Mouse (Mus musculus) heart, embryonic 10.5 days (tissue): ENCODE measurements at regions not wholly inside any gene's neighbourhood (a gene's known extent, or its start where the extent isn't known, plus 50 kb on each side); places are given as distances from the start of the nearest gene placed in this dataset.

Source experiments
- DNase-seq: peaks from one replicate; pipeline ENCODE4 v3.0.0-alpha.2; 2017; ENCODE audit warnings: low spot score
- H3K27ac ChIP-seq: fragments of 300-500 bp; sonication (generic); 2 replicates; pipeline ENCODE4 v1.5.1; 2016; ENCODE audit warnings: mild to moderate bottlenecking
- H3K27me3 ChIP-seq: fragments of 300-500 bp; sonication (generic); 2 replicates; pipeline ENCODE4 v1.6.1; 2016; ENCODE audit warnings: mild to moderate bottlenecking; ENCODE audit not compliant: poor library complexity, insufficient read depth, severe bottlenecking
- H3K36me3 ChIP-seq: fragments of 300-500 bp; sonication (generic); 2 replicates; pipeline ENCODE4 v1.6.1; 2016; ENCODE audit warnings: mild to moderate bottlenecking, moderate library complexity
- H3K4me1 ChIP-seq: fragments of 300-500 bp; sonication (generic); 2 replicates; pipeline ENCODE4 v1.6.1; 2016; ENCODE audit warnings: mild to moderate bottlenecking
- H3K4me3 ChIP-seq: fragments of 300-500 bp; sonication (generic); 2 replicates; pipeline ENCODE4 v1.5.1; 2016; ENCODE audit warnings: mild to moderate bottlenecking, moderate library complexity
- H3K9me3 ChIP-seq: fragments of 300-500 bp; sonication (generic); 2 replicates; pipeline ENCODE4 v1.6.1; 2016; ENCODE audit warnings: mild to moderate bottlenecking, moderate library complexity
- WGBS: fragments of 180-500 bp; shearing (Covaris S2); methylation state at CpG from one replicate; pipeline ENCODE4 v1.1.7; 2016; 5-methylcytosine and 5-hydroxymethylcytosine counted together

GRCm38 (mm10) chr9:61746401-61746800, 167.9 kb downstream of the Rplp1 start:
- no peak for DNase-seq
- Histone ChIP-seq H3K4me3 (no peak overlapping the region), H3K27me3 (0 out of 2 replicates have a peak, but pooled peaks cover 8% of the 10 kb centered on the region), H3K9me3 (no peaks in the 10 kb centered on the region), H3K27ac (no peak overlapping the region), H3K36me3 (no peaks in the 10 kb centered on the region), H3K4me1 (peaks cover 21% of the 10 kb centered on the region; the same call in 1 of the 2 replicates)
- WGBS: 42% methylated on average over 6 of the region's 6 CpGs

GRCm38 (mm10) chr9:61745301-61745801, 169.0 kb downstream of the Rplp1 start:
- no peak for DNase-seq
- 53% methylated on average over 7 of the region's 7 CpGs for WGBS
- Histone ChIP-seq H3K27ac (no peak overlapping the region), H3K27me3 (0 out of 2 replicates have a peak, but pooled peaks cover 9% of the 10 kb centered on the region), H3K9me3 (no peaks in the 10 kb centered on the region), H3K4me3 (no peak overlapping the region), H3K36me3 (no peaks in the 10 kb centered on the region), H3K4me1 (peaks cover 21% of the 10 kb centered on the region; the same call in 1 of the 2 replicates)

GRCm38 (mm10) chr9:61733540-61733939, 180.8 kb downstream of the Rplp1 start:
- DNase-seq: no peak
- WGBS: 49% methylated on average over 2 of the region's 2 CpGs
- H3K36me3 ChIP-seq: no peaks in the 10 kb centered on the region
- H3K4me3 ChIP-seq: no peak overlapping the region
- no peaks in the 10 kb centered on the region for H3K4me1 ChIP-seq
- H3K27me3 ChIP-seq: no peaks in the 10 kb centered on the region; the same call in 1 of the 2 replicates
- no peaks in the 10 kb centered on the region for H3K9me3 ChIP-seq
- H3K27ac ChIP-seq: no peak overlapping the region

- Histone ChIP-seq H3K36me3 (no peaks in the 10 kb centered on the region), H3K4me1 (no peaks in the 10 kb centered on the region), H3K27me3 (peaks cover 5% of the 10 kb centered on the region; the same call in 1 of the 2 replicates), H3K4me3 (no peak overlapping the region), H3K9me3 (no peaks in the 10 kb centered on the region), H3K27ac (no peak overlapping the region)
- DNase-seq: no peak
- WGBS: 61% methylated on average over 4 of the region's 4 CpGs
Observed at GRCm38 (mm10) chr9:61732747-61733146, 181.6 kb downstream of the Rplp1 start.

- H3K27me3 ChIP-seq: peaks cover 5% of the 10 kb centered on the region; the same call in 1 of the 2 replicates
Observed at GRCm38 (mm10) chr9:61728115-61728514, 186.2 kb downstream of the Rplp1 start.

DNA sequence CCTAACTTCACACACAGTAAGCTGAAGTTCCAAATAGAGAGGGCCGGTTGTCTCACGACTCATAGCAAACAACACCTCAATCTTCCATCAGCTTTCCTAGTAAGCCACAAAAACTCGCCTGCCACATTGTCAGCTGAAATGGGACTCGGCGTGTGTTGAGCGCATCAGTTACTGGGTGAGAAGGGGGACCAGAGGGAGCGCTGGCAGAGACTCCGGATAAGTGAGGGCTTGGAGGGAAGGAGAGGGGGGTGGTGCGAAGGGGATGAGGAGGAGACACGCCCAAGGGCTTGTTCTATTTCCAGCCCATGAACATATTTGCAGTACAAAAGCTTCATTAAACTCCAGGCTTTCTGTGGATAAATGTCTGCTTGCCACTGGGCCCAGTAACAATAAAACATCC, 186.7 kb downstream of the Rplp1 start:
- Histone ChIP-seq H3K27me3 (peaks cover 5% of the 10 kb centered on the region; the same call in 1 of the 2 replicates), H3K4me1 (0 out of 2 replicates have a peak, but pooled peaks cover 5% of the 10 kb centered on the region), H3K27ac (no peak overlapping the region), H3K36me3 (no peaks in the 10 kb centered on the region), H3K4me3 (no peak overlapping the region), H3K9me3 (no peaks in the 10 kb centered on the region; the same call in 1 of the 2 replicates)
- no peak for DNase-seq
- WGBS: 42% methylated on average over 10 of the region's 10 CpGs

More at GRCm38 (mm10) chr9:61728115-61728514, 186.2 kb downstream of the Rplp1 start:
- no peak for DNase-seq
- Histone ChIP-seq H3K4me3 (no peak overlapping the region), H3K27ac (no peak overlapping the region), H3K4me1 (0 out of 2 replicates have a peak, but pooled peaks cover 5% of the 10 kb centered on the region), H3K36me3 (no peaks in the 10 kb centered on the region), H3K9me3 (no peaks in the 10 kb centered on the region; the same call in 1 of the 2 replicates)
- 76% methylated on average over 4 of the region's 4 CpGs for whole genome bisulfite sequencing

DNA sequence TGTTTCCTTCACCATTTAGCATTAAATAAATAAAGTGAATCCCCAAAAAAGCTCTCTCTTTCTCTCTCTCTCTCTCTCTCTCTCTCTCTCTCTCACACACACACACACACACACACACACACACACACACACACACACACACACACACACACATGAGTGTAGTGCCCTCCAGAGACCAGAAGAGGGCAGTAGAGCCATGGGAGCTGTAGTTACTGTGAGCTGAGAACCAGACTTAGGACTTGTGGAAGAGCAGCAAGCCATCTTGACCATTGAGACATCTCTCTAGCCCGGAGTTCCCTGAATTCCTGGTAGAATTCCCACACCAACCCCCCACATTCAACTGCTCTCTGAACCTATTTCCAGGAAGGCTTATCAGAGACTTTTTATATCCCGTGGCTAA, 190.3 kb downstream of the Rplp1 start:
- 79% methylated on average over 2 of the region's 2 CpGs for WGBS
- Histone ChIP-seq H3K4me1 (peaks cover 8% of the 10 kb centered on the region; the same call in 1 of the 2 replicates), H3K36me3 (no peaks in the 10 kb centered on the region), H3K27me3 (peaks cover 17% of the 10 kb centered on the region), H3K4me3 (no peak overlapping the region), H3K9me3 (no peaks in the 10 kb centered on the region; the same call in 1 of the 2 replicates), H3K27ac (no peak overlapping the region)
- DNase-seq: no peak

- Histone ChIP-seq H3K36me3 (no peaks in the 10 kb centered on the region), H3K9me3 (no peaks in the 10 kb centered on the region; the same call in 1 of the 2 replicates), H3K4me1 (peaks cover 8% of the 10 kb centered on the region; the same call in 1 of the 2 replicates), H3K27ac (no peak overlapping the region), H3K4me3 (no peak overlapping the region), H3K27me3 (peaks cover 16% of the 10 kb centered on the region)
- 67% methylated on average over 8 of the region's 8 CpGs for WGBS
- DNase-seq: no peak
Observed at GRCm38 (mm10) chr9:61723021-61723581, 191.2 kb downstream of the Rplp1 start.

GRCm38 (mm10) chr9:61721851-61722250, 192.5 kb downstream of the Rplp1 start:
- H3K27ac ChIP-seq: no peak overlapping the region
- H3K27me3 ChIP-seq: peaks cover 19% of the 10 kb centered on the region
- 82% methylated on average over 5 of the region's 5 CpGs for WGBS
- H3K4me1 ChIP-seq: peaks cover 8% of the 10 kb centered on the region; the same call in 1 of the 2 replicates
- no peak for DNase-seq
- H3K9me3 ChIP-seq: no peaks in the 10 kb centered on the region; the same call in 1 of the 2 replicates
- H3K4me3 ChIP-seq: no peak overlapping the region
- no peaks in the 10 kb centered on the region for H3K36me3 ChIP-seq

- Histone ChIP-seq H3K9me3 (no peaks in the 10 kb centered on the region; the same call in 1 of the 2 replicates), H3K27me3 (peaks cover 26% of the 10 kb centered on the region), H3K36me3 (no peaks in the 10 kb centered on the region), H3K27ac (no peak overlapping the region), H3K4me1 (peaks cover 8% of the 10 kb centered on the region; the same call in 1 of the 2 replicates), H3K4me3 (no peak overlapping the region)
- WGBS: 64% methylated on average over 4 of the region's 4 CpGs
- no peak for DNase-seq
Observed at GRCm38 (mm10) chr9:61721071-61721470, 193.3 kb downstream of the Rplp1 start.

DNA sequence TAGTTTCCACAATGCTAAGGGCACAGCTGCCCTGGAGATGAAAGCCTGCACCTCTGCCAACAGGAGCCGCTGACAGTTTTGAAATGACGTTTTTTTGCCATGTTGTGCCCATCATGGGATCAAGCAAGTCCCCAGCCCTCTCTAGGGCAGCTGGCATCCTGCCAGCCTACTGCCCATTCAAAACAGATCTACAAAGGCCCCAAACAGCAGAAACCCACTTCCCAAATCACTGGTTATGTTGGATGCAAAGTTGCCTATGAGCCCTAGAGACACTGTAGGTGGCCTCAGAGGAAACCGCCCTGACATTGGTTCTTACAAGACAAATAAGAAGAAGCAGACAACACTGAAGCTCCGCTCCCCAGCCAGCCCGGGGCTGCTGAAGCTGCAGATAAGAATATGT, 194.1 kb downstream of the Rplp1 start:
- Histone ChIP-seq H3K9me3 (no peaks in the 10 kb centered on the region; the same call in 1 of the 2 replicates), H3K27me3 (peaks cover 33% of the 10 kb centered on the region), H3K4me3 (no peak overlapping the region), H3K4me1 (peaks cover 5% of the 10 kb centered on the region; the same call in 1 of the 2 replicates), H3K27ac (no peak overlapping the region), H3K36me3 (no peaks in the 10 kb centered on the region)
- no peak for DNase-seq
- 56% methylated on average over 5 of the region's 5 CpGs for WGBS

DNA sequence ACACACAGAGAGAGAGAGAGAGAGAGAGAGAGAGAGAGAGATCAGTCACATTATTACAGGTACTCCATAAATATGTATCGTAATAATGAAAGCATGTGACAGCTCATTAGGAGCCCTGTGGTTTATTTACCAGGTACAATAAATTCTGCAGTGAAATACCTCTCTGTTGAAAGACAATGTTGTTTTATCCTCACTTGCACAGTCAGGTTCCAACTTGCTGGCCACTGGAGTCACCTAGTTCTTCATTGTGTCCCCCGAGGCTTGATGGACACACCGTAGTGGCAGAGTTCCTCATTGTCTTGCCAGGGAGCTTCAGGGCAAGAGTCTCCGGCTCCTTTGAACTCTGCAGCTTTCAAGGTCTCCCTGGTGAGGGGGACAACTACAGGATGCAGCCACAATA, 197.6 kb downstream of the Rplp1 start:
- WGBS: 82% methylated on average over 4 of the region's 4 CpGs
- Histone ChIP-seq H3K9me3 (no peaks in the 10 kb centered on the region), H3K27ac (no peak overlapping the region), H3K4me1 (peaks cover 9% of the 10 kb centered on the region; the same call in 1 of the 2 replicates), H3K36me3 (no peaks in the 10 kb centered on the region), H3K27me3 (peaks cover 50% of the 10 kb centered on the region), H3K4me3 (no peak overlapping the region)
- no peak for DNase-seq

DNA sequence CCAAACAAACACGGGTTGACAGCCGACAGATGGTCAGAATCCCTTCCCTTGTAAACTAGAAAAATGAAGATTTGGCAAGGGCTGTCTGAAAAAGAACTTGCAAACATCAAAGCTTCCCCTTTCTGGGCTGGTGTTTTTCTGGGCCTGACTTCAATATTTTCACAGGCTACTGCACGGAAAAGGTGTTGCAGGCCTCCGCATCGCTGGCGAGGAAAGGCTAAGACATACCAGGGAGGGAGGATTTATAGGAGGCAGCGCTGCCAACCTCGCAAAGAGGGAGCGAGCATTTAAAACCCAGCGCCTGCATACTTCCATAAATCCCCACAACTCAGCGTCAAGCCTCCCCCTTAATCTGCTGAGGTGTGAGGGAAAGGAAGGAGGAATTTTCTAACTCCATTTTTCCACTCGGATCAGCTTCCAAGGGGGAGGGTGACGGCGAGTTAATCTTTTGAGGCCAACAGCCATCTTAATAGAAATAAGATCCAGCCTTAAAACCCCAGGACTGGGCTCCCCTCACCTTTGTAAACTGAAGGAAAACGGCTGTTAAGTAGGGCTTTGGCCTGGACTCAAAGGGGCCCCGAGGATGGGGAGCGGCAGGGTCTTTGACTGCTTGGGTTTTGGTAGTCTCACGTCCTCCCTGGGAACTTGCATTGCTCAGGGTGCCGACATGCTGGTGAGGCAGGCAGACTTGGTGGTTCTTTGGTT, 199.9 kb downstream of the Rplp1 start:
- Histone ChIP-seq H3K9me3 (no peaks in the 10 kb centered on the region), H3K27ac (no peak overlapping the region), H3K36me3 (no peaks in the 10 kb centered on the region), H3K4me3 (no peak overlapping the region), H3K27me3 (peaks cover 44% of the 10 kb centered on the region), H3K4me1 (peaks cover 5% of the 10 kb centered on the region; the same call in 1 of the 2 replicates)
- WGBS: 42% methylated on average over 19 of the region's 19 CpGs
- no peak for DNase-seq
